Mouse (Mus musculus) brain, embryonic 14.5 days (tissue): Measurements from ENCODE around the gene Cct8l1.

Experiments
- CTCF ChIP-seq: fragments of 200-500 bp; IDR thresholded peaks from 2 replicates; pipeline ENCODE4 v1.5.1; 2012; ENCODE audit warnings: inconsistent platforms, mild to moderate bottlenecking, moderate library complexity, borderline replicate concordance; ENCODE audit not compliant: insufficient read depth, insufficient read length; ENCODE audit errors: extremely low read depth
- POLR2A ChIP-seq: fragments of 200-500 bp; IDR thresholded peaks from 2 replicates; pipeline ENCODE4 v1.6.1; 2012; ENCODE audit warnings: mild to moderate bottlenecking, inconsistent platforms, borderline replicate concordance; ENCODE audit not compliant: poor library complexity, insufficient read depth, insufficient read length, severe bottlenecking; ENCODE audit errors: extremely low read depth

GRCm38 (mm10) chr5:25533298-25533697 is 17.4 kb downstream of the Cct8l1 start:
- no peak for TF ChIP-seq CTCF
- no peak for TF ChIP-seq POLR2A
